Mouse (Mus musculus): ENCODE measurements at regions not wholly inside any gene's neighbourhood (a gene's known extent, or its start where the extent isn't known, plus 50 kb on each side); places are given as distances from the start of the nearest gene placed in this dataset.

GRCm38 (mm10) chr15:67780856-67781255, 1280.1 kb upstream of the Lrrc6 start:
- TF ChIP-seq CTCF (IDR thresholded peaks at IDR 0.05) (no peak), EP300 (IDR thresholded peaks at IDR 0.05) (0 out of 2 replicates have a peak, but pooled peaks have one; percentile 17)

All from lung, postnatal 0 days (tissue).